Mouse (Mus musculus): ENCODE data around the gene Spata13. TPM values are rescaled to one million over a fixed set of nuclear protein-coding genes. Genes with fewer than 3 reads are reported as not detected.

Gene Spata13
- total and polyA plus RNA-seq, 3 experiments, result 0.39 to 1.5 TPM; not detected in 1

DNA sequence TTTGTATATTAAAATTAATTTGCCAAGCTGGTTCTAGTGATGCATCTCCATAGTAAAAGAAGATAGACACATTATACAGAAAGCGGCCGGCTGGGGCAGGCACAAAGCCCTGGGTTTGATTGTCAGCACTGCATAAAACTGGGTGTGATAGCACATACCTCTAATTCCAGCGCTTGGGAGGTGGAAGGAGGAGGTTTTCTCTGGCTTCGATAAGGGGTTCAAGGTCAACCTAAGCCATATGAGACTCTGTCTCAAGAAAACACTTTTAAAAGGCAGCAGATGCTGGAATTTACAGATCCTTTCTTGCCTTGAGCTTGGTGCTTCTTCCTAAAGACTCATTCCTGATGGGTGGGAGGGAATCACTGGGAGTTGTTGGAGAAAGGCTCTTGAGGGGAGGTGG lies 130.7 kb downstream of the Spata13 start:
- Histone ChIP-seq H3K79me2 (ENCODE audit: control insufficient read depth, insufficient read depth, low read length, poor library complexity) (no peaks in the 10 kb centered on the region), H3K36me3 (ENCODE audit: control insufficient read depth in 1 of 2, insufficient read depth in 2 of 2, low read length in 2 of 2) (no peaks in the 10 kb centered on the region), H3K4me3 (ENCODE audit: control insufficient read depth in 1 of 2, insufficient read depth in 1 of 2, low read depth in 2 of 2, low read length in 2 of 2) (no peak overlapping the region), H3K9ac (ENCODE audit: control insufficient read depth, low read depth, low read length, poor library complexity, severe bottlenecking) (no peak overlapping the region), H3K27ac (ENCODE audit: control insufficient read depth, low read depth, low read length) (no peak overlapping the region), H3K4me1 (ENCODE audit: control insufficient read depth in 1 of 2, insufficient read depth in 2 of 2, low read length in 2 of 2) (no peaks in the 10 kb centered on the region), H3K9me3 (replicated peaks; ENCODE audit: insufficient read depth, low read length) (no peaks in the 10 kb centered on the region), H3K27me3 (ENCODE audit: control insufficient read depth in 1 of 2, insufficient read depth in 2 of 2, low read length in 2 of 2) (peaks cover 1 to 5% of the 10 kb centered on the region in 2 experiments; a peak in 3 of 4 replicates)
- TF ChIP-seq SMC3 (IDR thresholded peaks at IDR 0.05; ENCODE audit: low read depth, low read length) (no peak), ZKSCAN1 (IDR thresholded peaks at IDR 0.05; ENCODE audit: low read depth, low read length) (no peak), MAFK (IDR thresholded peaks at IDR 0.05; ENCODE audit: borderline replicate concordance, low read depth, low read length) (no peak), CHD2 (IDR thresholded peaks at IDR 0.05; ENCODE audit: low read length) (no peak), NRF1 (IDR thresholded peaks at IDR 0.05; ENCODE audit: insufficient read depth, low read depth, low read length, poor library complexity, severe bottlenecking) (no peak), USF2 (IDR thresholded peaks at IDR 0.05; ENCODE audit: borderline replicate concordance in 1 of 2, insufficient read depth in 1 of 2, low read depth in 1 of 2, low read length in 2 of 2) (no peak), UBTF (IDR thresholded peaks at IDR 0.05; ENCODE audit: borderline replicate concordance, insufficient read depth, low read depth, low read length) (no peak), EP300 (IDR thresholded peaks at IDR 0.05; ENCODE audit: low read depth in 1 of 2, low read length in 2 of 2) (no peak), POLR2A (IDR thresholded peaks at IDR 0.05; ENCODE audit: control insufficient read depth in 1 of 2, insufficient read depth in 1 of 2, low read depth in 1 of 2, low read length in 2 of 2, poor library complexity in 1 of 2) (no peak), MYC (IDR thresholded peaks at IDR 0.05; ENCODE audit: low read depth, low read length) (no peak), ELF1 (IDR thresholded peaks at IDR 0.05; ENCODE audit: low read depth, low read length) (no peak)
- DNase-seq (ENCODE audit: low read depth, low spot score), result no peak

DNA sequence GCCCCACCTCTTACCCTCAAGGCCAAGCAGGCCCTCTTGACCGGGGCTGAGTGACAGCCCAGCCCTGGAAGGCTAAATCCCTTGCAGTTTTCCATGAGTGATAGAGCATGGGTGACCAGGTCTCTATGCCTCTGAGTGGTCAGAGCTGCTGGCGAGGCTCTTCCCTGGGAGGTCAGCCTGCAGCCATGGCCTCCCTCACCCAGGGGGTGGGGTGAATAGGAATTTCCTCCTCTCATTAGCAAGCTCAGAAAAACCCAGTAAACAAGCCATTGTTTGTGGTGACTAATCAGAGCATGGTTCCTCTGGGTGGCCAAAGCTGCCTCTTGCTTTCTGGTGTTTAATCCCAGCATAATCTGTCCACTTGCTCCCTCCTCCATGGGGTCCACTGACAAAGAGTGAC lies 131.2 kb downstream of the Spata13 start:
- Histone ChIP-seq H3K27ac (ENCODE audit: control insufficient read depth, low read depth, low read length) (no peak overlapping the region), H3K9ac (ENCODE audit: control insufficient read depth, low read depth, low read length, poor library complexity, severe bottlenecking) (no peak overlapping the region), H3K4me3 (ENCODE audit: control insufficient read depth in 1 of 2, insufficient read depth in 1 of 2, low read depth in 2 of 2, low read length in 2 of 2) (no peak overlapping the region), H3K4me1 (ENCODE audit: control insufficient read depth in 1 of 2, insufficient read depth in 2 of 2, low read length in 2 of 2) (no peaks in the 10 kb centered on the region), H3K36me3 (ENCODE audit: control insufficient read depth in 1 of 2, insufficient read depth in 2 of 2, low read length in 2 of 2) (no peaks in the 10 kb centered on the region), H3K79me2 (ENCODE audit: control insufficient read depth, insufficient read depth, low read length, poor library complexity) (no peaks in the 10 kb centered on the region), H3K9me3 (replicated peaks; ENCODE audit: insufficient read depth, low read length) (no peaks in the 10 kb centered on the region), H3K27me3 (ENCODE audit: control insufficient read depth in 1 of 2, insufficient read depth in 2 of 2, low read length in 2 of 2) (peaks cover 1 to 5% of the 10 kb centered on the region in 2 experiments; a peak in 3 of 4 replicates)
- DNase-seq (ENCODE audit: low read depth, low spot score), result no peak
- no peak for TF ChIP-seq MEF2A (IDR thresholded peaks at IDR 0.05; ENCODE audit: extremely low read depth, insufficient replicate concordance, low read depth, low read length, poor library complexity, severe bottlenecking)
- TF ChIP-seq GABPA (IDR thresholded peaks at IDR 0.05; ENCODE audit: low read depth, low read length), result no peak
- no peak for TF ChIP-seq MYB (IDR thresholded peaks at IDR 0.05; ENCODE audit: low read depth, low read length)
- TF ChIP-seq CHD1 (IDR thresholded peaks at IDR 0.05; ENCODE audit: low read depth, low read length), result no peak
- TF ChIP-seq TBP (IDR thresholded peaks at IDR 0.05; ENCODE audit: low read depth, low read length), result no peak
- TF ChIP-seq RCOR1 (IDR thresholded peaks at IDR 0.05; ENCODE audit: low read depth, low read length), result no peak

All from MEL (cell line).